Mouse (Mus musculus) gastrocnemius, postnatal 14 days (tissue): Measurements from ENCODE around the gene Bnip3. TPM values are rescaled to one million over a fixed set of nuclear protein-coding genes. Genes with fewer than 3 reads are reported as not detected.

Source experiments
- DNase-seq: peaks from one replicate; pipeline ENCODE4 v3.0.0; 2021; ENCODE audit warnings: mixed read lengths
- intact Hi-C: fragments of 180-260 bp; cut with DNase I; formaldehyde crosslinking; loops from one replicate; pipeline ENCODE4 v1.15.1; 2025; ENCODE audit warnings: low total_unique reads
- long read RNA-seq, 2 experiments: library from polyadenylated mRNA; stranded (forward); transcript quantifications; one replicate each; pipeline ENCODE4 v2.0.0; 2021
- total RNA-seq, 2 experiments: library from RNA; stranded (reverse); gene quantifications; 2 replicates each; pipeline ENCODE4 v1.2.3; 2021

The Bnip3 gene
- total RNA-seq = 100 to 1,000 TPM in 1 of 2 experiments, 10 to 100 TPM in 1; 96.4 to 147 TPM
- long read RNA-seq, experiment 1, transcript Bnip3-201 (6 exons, 1,756 nt) = major isoform, 243 of 251 reads
- long read RNA-seq, experiment 1, partial matches to known transcripts = 4 of 251 reads
- long read RNA-seq, experiment 1, other reads (novel, unspliced or antisense) = 4 of 251 reads
- long read RNA-seq, experiment 2, transcript Bnip3-201 (6 exons, 1,756 nt) = major isoform, 271 of 287 reads
- long read RNA-seq, experiment 2, partial matches to known transcripts = 6 of 287 reads
- long read RNA-seq, experiment 2, other reads (novel, unspliced or antisense) = 10 of 287 reads

- intact Hi-C loops = no loop called here
- peak; percentile 89 for DNase-seq
These were observed at the start of gene Bnip3 for GRCm38 (mm10) chr7:138909277-138910192. Gene Bnip3 (minus strand): TSS chr7:138909519.

GRCm38 (mm10) chr7:138957106-138957505, 47.8 kb upstream of the Bnip3 start:
- no peak for DNase-seq
- intact Hi-C loops = no loop called here

- intact Hi-C loops = no loop called here
- no peak for DNase-seq
These were observed 46.5 kb upstream of the Bnip3 start for GRCm38 (mm10) chr7:138955787-138956186.

GRCm38 (mm10) chr7:138948309-138948708, 39.0 kb upstream of the Bnip3 start:
- DNase-seq = no peak
- intact Hi-C loops = no loop called here

GRCm38 (mm10) chr7:138947741-138948140, 38.4 kb upstream of the Bnip3 start:
- no peak for DNase-seq
- intact Hi-C loops = no loop called here

DNA sequence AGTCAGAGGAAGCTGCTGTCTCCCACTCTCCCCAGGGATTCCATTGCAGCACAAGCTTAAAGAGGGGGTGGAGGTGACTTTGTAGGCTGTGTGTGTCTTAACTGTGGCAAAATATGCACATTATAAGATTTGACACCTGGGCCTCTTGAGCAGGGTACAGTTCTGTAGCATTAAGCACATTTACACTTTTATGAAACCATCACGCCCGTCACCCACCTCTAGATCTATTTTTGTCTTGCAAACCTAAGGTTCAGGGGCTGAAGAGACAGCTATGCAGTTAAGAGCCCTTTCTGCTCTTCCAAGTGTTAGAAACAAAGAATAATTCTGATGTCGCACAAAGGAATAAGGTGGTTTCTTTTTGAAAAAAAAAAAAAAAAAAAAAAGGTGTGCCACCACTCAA, 36.3 kb upstream of the Bnip3 start:
- intact Hi-C loops = no loop called here
- no peak for DNase-seq

GRCm38 (mm10) chr7:138942301-138942700, 33.0 kb upstream of the Bnip3 start:
- intact Hi-C loops = no loop called here
- no peak for DNase-seq

DNA sequence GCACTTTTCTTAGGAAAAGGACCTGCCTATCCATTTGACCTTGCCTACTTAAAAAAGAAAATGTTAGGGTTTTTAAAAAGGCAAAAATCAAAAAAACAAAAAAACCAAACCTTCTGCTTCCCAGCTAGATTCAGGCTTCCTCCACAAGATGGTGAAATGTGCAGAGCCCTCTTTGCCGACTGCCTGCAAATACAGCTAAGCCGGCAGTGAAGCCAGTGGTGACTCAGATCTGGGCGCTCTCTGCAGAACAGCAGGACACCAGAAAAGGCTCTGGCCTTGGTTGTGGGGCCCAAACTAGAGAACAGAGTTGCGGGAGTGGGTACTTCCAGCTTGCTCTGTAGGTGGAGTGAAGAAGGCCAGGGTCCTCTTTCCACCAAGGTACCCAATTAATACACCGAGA, 32.3 kb upstream of the Bnip3 start:
- intact Hi-C loops = no loop called here
- no peak for DNase-seq

DNA sequence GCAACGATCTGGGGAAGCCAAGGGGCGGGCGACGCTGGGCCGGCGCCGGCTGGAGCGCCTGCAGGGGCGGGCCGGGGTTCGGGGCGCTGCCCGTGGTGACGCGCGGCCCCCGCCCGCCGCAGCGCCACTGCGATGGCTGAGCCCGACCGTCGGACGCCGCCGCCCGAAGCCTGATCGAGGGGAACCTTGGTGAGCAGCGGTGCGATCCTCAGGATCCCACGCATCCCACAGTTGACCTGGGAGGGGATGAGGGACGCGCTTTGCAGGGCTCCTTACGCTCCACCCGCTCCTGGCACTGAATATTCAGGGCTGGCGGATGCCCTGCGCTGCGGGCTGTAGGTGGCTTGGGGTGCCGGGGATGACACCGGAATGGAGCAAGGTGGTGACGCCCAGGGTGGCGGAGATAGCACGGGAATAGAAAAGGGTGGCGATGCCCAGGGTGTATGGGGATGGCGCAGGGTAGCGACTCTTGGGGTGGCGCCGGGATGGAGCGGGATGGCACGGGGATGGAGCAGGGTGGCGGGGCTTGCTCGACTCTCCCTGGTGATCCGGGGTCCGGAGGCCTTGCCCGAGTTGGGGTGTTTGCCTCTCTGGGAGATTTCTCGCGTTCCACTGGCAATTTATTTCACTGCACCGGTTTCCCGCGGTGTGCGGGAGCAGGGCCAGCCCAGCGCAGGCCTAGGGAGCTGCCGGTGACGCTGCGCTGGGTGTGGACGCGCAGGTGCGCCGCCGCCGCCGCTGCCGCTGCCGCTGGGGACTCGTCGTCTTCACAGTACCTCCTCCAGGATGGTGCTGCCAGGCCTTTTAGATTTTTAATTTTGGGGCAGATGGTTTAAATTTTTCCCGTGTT, 31.5 kb upstream of the Bnip3 start, which contains the start of gene Jakmip3:
Gene Jakmip3, plus strand, starts transcription at position 119 of the 850 bp plus-strand sequence.
- intact Hi-C loops = no loop called here
- DNase-seq = no peak

- intact Hi-C loops = no loop called here
These were observed 30.9 kb upstream of the Bnip3 start for GRCm38 (mm10) chr7:138940256-138940611.

GRCm38 (mm10) chr7:138938991-138939390, 29.7 kb upstream of the Bnip3 start:
- DNase-seq = no peak
- intact Hi-C loops = no loop called here

More at GRCm38 (mm10) chr7:138940256-138940611, 30.9 kb upstream of the Bnip3 start:
- no peak for DNase-seq

- DNase-seq = no peak
These were observed 25.2 kb upstream of the Bnip3 start for GRCm38 (mm10) chr7:138934523-138934922.

DNA sequence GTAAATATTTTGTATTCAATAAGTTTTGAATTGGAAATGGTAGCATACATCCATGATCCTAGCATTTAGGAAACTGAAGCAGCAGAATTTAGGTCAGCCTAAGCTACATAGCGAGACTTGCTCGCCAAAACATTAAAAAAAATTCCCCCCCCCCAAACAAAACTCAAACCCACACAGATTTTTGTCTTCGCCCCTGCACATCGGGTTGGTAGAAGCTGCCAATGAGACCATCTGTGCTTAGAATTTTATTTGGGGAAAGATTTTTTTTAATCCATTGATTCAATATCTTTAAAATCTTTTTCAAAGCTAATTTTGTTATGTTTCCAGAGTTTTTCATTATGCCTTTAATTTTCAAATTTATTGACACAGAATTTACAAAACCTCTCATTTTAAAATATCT, 19.1 kb upstream of the Bnip3 start:
- intact Hi-C loops = no loop called here
- DNase-seq = no peak

More at GRCm38 (mm10) chr7:138934523-138934922, 25.2 kb upstream of the Bnip3 start:
- intact Hi-C loops = no loop called here

GRCm38 (mm10) chr7:138923756-138924425, 14.6 kb upstream of the Bnip3 start:
- DNase-seq = peak; percentile 27
- intact Hi-C loops = loop anchor here (2.0 kb wide), 1 partner anchor 81 kb away; no protein-coding TSS in a partner anchor

- no peak for DNase-seq
- intact Hi-C loops = loop anchor here (2.0 kb wide), 1 partner anchor 79 kb away; no protein-coding TSS in a partner anchor
These were observed 12.3 kb upstream of the Bnip3 start for GRCm38 (mm10) chr7:138921611-138922010.

DNA sequence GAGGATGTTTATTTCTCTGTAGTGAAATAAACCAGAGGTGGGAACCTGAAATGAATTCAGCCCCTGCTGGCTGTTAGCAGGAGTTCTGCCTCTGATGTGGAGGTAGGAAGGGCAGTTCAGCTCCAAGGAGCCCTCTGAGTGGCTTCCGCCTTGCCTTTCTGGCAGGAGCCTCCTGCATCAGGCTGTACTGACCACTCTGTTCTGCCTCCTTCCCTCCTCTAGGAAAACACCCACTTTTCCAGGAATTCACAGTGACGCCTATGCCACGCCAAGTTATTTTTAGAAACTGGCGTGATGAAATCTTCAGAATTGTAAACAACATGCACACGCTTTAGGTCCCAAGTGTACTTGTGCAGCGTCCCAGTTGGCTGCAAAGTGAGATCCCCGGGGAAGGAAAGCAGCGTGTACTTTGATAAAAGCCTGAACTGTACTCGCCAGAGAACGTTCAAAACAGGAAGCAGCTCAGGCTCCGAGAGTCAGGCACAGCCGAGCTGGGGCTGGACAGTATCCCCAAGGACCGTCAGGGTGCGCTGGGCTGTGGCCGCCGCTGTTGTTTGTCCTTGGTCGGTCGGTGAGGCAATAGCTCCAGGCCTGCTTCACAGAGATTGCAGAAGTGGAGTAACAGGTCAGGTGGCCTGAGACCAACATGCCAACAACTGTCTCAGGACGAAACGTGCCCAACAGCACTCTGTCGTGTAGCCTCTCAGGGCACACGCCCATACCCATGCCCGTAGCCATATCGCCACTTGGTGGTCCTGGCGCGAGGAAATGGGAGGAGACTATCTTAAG, 10.0 kb upstream of the Bnip3 start:
- intact Hi-C loops = no loop called here
- peak; percentile 69 for DNase-seq

GRCm38 (mm10) chr7:138913616-138914015, 4.3 kb upstream of the Bnip3 start:
- DNase-seq = no peak
- intact Hi-C loops = no loop called here

- DNase-seq = no peak
These were observed 859 bp upstream of the Bnip3 start for GRCm38 (mm10) chr7:138910193-138910562.

More at GRCm38 (mm10) chr7:138910193-138910562, 859 bp upstream of the Bnip3 start:
- intact Hi-C loops = no loop called here
